Mouse (Mus musculus): ENCODE results near the gene Trim7.

The Trim7 gene

DNA sequence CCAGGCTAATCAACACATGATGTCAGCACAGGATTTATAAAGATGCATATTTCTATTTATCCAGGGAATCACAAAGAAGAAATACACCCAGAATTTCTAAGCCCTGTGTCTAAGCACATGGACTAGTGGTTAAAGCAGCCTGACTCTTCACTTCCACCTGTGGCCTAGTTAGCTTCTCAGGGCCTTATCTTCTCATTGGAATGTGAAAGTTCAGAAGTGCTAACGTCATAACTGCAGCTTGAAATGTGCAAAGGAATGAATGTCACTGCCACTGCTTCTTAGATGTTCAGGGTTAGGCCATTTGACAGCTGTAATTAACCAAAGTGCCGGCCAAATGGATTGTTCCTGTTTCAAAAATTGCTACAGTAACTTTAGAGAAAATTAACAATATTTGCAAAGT lies 4.3 kb downstream of the Trim7 start:
- no peak for DNase-seq (ENCODE audit: low read depth, low spot score)
- no peaks in the 10 kb centered on the region for H3K36me3 ChIP-seq (ENCODE audit: control insufficient read depth, insufficient read depth, low read length, poor library complexity, severe bottlenecking)
- no peaks in the 10 kb centered on the region for H3K27me3 ChIP-seq (ENCODE audit: control insufficient read depth, insufficient read depth, low read length, poor library complexity, severe bottlenecking)

GRCm38 (mm10) chr11:48831273-48831672 lies 5.3 kb downstream of the Trim7 start:
- no peaks in the 10 kb centered on the region for H3K27me3 ChIP-seq (ENCODE audit: control insufficient read depth, insufficient read depth, low read length, poor library complexity, severe bottlenecking)
- H3K36me3 ChIP-seq (ENCODE audit: control insufficient read depth, insufficient read depth, low read length, poor library complexity, severe bottlenecking) = no peaks in the 10 kb centered on the region
- DNase-seq (ENCODE audit: low read depth, low spot score) = no peak

DNA sequence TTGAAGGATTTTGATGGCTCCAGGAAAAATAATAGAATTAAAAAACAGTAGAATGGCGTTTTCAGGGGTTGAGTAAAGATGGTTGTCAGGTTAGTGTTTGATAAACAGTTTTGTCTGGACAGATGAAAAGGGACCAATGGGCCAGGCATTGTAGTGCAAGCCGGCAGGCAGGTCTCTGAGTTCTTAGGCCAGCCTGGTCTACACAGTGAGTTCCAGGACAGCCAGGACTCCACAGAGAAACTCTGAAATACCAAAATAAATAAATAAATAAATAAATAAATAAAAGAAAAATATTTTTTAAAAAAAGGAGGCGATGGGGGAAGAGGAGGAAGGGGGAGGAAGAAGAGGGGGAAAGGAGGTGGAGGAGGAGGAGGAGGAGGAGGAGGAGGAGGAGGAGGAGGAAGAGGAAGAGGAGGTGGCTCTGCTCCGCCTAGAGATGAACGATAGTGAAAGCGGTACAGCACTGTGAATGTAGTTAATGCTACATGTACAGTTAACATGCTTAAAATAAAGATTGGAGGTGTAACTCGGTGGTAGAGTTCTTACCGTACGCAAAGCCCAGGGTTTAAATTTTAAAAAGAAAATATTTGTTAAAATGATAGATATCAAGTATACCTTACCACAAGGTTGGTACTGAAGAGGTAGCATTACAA lies 7.3 kb downstream of the Trim7 start:
- peak; percentile 58 for DNase-seq (ENCODE audit: low read depth, low spot score)
- H3K36me3 ChIP-seq (ENCODE audit: control insufficient read depth, insufficient read depth, low read length, poor library complexity, severe bottlenecking) = no peaks in the 10 kb centered on the region
- H3K27me3 ChIP-seq (ENCODE audit: control insufficient read depth, insufficient read depth, low read length, poor library complexity, severe bottlenecking) = no peaks in the 10 kb centered on the region

DNA sequence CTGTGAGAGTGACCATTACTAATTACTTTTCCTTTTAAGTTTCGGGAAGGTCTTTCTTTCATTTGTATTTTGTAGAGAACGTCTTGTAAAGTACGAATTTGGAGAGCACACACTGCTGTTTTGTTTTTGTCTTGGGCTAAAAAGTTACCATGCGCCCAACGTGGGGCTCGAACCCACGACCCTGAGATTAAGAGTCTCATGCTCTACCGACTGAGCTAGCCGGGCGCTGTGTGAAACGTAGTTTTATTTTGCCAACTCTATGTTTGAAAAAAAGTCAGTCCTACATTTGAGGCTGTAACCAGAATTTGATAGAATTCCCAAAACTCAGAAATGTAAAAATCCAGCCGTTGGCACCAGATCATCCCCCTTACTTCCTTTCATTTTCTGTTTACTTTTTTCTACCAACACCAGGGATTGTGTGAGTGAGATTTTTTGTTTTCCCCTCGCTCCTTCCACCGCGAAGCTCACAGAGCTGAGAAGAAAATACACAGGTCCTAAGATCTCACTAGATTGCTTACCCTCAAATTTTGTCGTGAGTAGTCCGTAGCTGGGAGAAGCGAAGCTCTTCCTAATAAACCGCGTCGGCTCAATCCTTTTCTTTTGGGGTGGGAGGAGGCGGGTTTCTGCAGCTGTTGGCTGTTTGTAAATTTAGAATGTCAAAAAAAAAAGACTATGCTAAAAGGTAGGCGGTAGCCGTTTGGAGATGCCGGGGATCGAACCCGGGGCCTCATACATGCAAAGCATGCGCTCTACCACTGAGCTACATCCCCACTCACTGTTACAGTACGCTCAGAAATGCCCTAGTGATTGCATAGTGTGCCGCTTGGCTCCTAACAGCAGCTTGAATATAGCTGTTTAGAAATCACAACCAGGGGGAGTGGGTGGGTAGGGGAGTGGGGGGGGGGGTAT lies 8.0 kb downstream of the Trim7 start:
- DNase-seq (ENCODE audit: low read depth, low spot score) = peak; percentile 97
- H3K27me3 ChIP-seq (ENCODE audit: control insufficient read depth, insufficient read depth, low read length, poor library complexity, severe bottlenecking) = no peaks in the 10 kb centered on the region
- H3K36me3 ChIP-seq (ENCODE audit: control insufficient read depth, insufficient read depth, low read length, poor library complexity, severe bottlenecking) = no peaks in the 10 kb centered on the region

DNA sequence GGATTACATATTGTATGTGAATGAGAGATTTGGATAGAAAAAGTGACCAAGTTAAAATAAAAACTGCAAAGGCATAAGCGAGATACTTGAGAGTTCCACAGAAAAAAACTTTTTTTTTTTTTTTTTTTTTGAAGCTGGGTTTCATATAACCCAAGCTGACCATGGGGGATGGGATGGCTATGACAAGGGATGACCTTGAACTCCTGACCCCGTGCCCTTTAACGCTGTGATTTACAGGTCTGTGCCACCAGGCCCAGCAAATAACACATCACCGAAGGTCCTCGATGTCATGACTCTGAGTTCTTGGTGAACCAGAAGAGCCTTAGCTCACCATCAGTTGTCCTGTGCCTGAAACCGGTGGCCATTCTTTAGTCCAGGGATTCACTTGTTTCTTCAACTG lies 10.0 kb downstream of the Trim7 start:
- H3K27me3 ChIP-seq (ENCODE audit: control insufficient read depth, insufficient read depth, low read length, poor library complexity, severe bottlenecking) = no peaks in the 10 kb centered on the region
- 0 out of 2 replicates have a peak, but pooled peaks cover 2% of the 10 kb centered on the region for H3K36me3 ChIP-seq (ENCODE audit: control insufficient read depth, insufficient read depth, low read length, poor library complexity, severe bottlenecking)
- no peak for DNase-seq (ENCODE audit: low read depth, low spot score)

- no peak for DNase-seq (ENCODE audit: low read depth, low spot score)
- no peaks in the 10 kb centered on the region for H3K27me3 ChIP-seq (ENCODE audit: control insufficient read depth, insufficient read depth, low read length, poor library complexity, severe bottlenecking)
- 0 out of 2 replicates have a peak, but pooled peaks cover 2% of the 10 kb centered on the region for H3K36me3 ChIP-seq (ENCODE audit: control insufficient read depth, insufficient read depth, low read length, poor library complexity, severe bottlenecking)
Observed at GRCm38 (mm10) chr11:48836990-48837309, 11.0 kb downstream of the Trim7 start.

DNA sequence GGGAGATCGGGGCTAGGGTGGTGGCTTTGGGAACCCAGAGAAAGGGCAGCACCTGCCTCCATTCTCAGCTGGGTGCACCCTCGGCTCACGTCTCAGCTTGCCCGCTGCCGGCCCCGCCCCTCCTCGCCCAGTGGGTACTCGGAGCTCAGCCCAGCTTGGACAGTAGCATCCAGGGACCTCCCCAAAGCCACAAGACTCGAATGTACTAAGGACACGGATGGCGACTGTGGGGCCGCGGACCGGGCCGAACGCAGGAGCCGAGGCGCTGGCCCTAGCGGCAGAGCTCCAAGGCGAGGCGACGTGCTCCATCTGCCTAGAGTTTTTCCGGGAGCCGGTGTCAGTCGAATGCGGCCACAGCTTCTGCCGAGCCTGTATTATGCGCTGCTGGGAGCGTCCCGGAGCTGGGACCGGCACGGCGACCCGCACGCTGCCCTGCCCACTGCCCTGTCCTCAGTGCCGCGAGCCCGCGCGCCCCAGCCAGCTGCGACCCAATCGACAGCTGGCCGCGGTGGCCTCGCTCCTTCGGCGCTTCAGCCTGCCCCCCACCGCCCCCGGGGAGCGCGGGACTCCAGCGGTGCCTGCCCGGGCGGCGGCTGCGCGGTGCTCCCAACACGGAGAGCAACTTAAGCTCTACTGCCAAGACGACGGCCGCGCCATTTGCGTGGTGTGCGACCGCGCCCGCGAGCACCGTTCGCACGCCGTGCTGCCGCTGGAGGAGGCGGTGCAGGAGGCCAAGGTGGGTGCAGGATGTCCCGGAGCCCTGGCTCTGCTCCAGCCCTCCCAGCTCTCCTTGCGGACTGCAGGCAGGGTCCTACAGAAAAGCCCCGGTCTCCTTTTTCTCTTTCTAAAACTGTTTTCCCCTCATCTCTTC lies 11.6 kb downstream of the Trim7 start:
- H3K36me3 ChIP-seq (ENCODE audit: control insufficient read depth, insufficient read depth, low read length, poor library complexity, severe bottlenecking) = 0 out of 2 replicates have a peak, but pooled peaks cover 2% of the 10 kb centered on the region
- no peaks in the 10 kb centered on the region for H3K27me3 ChIP-seq (ENCODE audit: control insufficient read depth, insufficient read depth, low read length, poor library complexity, severe bottlenecking)
- peak; percentile 70 for DNase-seq (ENCODE audit: low read depth, low spot score)

DNA sequence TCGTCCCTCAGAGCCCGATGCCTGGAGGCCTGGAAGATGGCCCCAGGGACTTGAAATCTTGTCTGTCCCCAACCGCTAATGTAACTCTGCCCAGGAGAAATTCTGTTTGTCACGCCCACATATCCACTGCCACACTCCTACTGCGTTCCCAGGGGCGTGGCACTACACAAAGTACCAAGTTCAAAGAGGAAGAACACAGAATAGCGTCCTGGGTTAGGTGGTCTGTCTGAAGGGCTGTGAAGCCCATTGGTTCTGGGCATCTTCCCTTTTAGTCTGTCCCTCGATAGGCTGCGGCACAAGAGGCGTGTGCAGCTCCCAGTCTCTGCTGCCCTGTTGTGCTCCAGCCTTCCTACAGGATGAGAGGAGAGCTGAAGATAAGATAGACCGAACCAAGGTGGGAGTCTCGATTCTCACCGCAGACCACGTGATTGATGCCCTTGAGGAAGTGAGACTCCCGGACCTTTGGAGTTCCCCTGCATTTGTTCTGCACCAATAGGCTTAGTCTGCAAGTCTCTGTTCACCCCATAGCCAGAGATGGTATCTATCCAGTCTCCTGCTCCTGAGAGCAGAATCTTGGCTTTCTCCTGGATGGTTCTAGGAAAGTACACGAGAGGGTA lies 12.3 kb downstream of the Trim7 start:
- DNase-seq (ENCODE audit: low read depth, low spot score) = peak; percentile 94
- no peaks in the 10 kb centered on the region for H3K27me3 ChIP-seq (ENCODE audit: control insufficient read depth, insufficient read depth, low read length, poor library complexity, severe bottlenecking)
- 0 out of 2 replicates have a peak, but pooled peaks cover 2% of the 10 kb centered on the region for H3K36me3 ChIP-seq (ENCODE audit: control insufficient read depth, insufficient read depth, low read length, poor library complexity, severe bottlenecking)

GRCm38 (mm10) chr11:48838879-48839680 lies 13.1 kb downstream of the Trim7 start:
- DNase-seq (ENCODE audit: low read depth, low spot score) = peak; percentile 69
- H3K36me3 ChIP-seq (ENCODE audit: control insufficient read depth, insufficient read depth, low read length, poor library complexity, severe bottlenecking) = 0 out of 2 replicates have a peak, but pooled peaks cover 2% of the 10 kb centered on the region
- H3K27me3 ChIP-seq (ENCODE audit: control insufficient read depth, insufficient read depth, low read length, poor library complexity, severe bottlenecking) = no peaks in the 10 kb centered on the region

DNA sequence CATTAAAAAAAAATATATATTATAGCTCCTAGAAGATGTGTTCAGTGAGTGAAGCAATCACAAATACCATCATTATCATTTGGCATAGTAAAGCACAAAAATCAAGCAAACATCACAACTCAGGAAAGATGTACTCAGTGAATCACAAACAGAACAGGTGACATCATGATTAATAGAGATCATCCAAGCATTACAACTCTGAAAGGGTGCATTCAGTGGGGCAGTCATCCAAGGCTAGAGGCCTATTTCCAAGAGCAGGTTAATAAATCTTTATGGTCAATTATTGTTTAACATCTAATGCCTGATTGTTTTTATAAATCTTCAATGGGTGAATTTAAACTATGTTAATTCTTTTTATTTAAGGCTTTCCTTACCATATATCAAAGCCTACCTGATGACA lies 14.9 kb downstream of the Trim7 start:
- no peaks in the 10 kb centered on the region for H3K27me3 ChIP-seq (ENCODE audit: control insufficient read depth, insufficient read depth, low read length, poor library complexity, severe bottlenecking)
- DNase-seq (ENCODE audit: low read depth, low spot score) = peak; percentile 26

GRCm38 (mm10) chr11:48841213-48841612 lies 15.3 kb downstream of the Trim7 start:
- peaks cover 3% of the 10 kb centered on the region; the same call in 1 of the 2 replicates for H3K36me3 ChIP-seq (ENCODE audit: control insufficient read depth, insufficient read depth, low read length, poor library complexity, severe bottlenecking)
- peak; percentile 46 for DNase-seq (ENCODE audit: low read depth, low spot score)
- no peaks in the 10 kb centered on the region for H3K27me3 ChIP-seq (ENCODE audit: control insufficient read depth, insufficient read depth, low read length, poor library complexity, severe bottlenecking)

More for the DNA sequence above, 14.9 kb downstream of the Trim7 start:
- peaks cover 2% of the 10 kb centered on the region; the same call in 1 of the 2 replicates for H3K36me3 ChIP-seq (ENCODE audit: control insufficient read depth, insufficient read depth, low read length, poor library complexity, severe bottlenecking)

- peak; percentile 90 for DNase-seq (ENCODE audit: low read depth, low spot score)
- Histone ChIP-seq H3K27me3 (ENCODE audit: control insufficient read depth, insufficient read depth, low read length, poor library complexity, severe bottlenecking) (no peaks in the 10 kb centered on the region), H3K36me3 (ENCODE audit: control insufficient read depth, insufficient read depth, low read length, poor library complexity, severe bottlenecking) (peaks cover 6% of the 10 kb centered on the region; the same call in 1 of the 2 replicates)
Observed at GRCm38 (mm10) chr11:48842378-48842792, 16.4 kb downstream of the Trim7 start.

- DNase-seq (ENCODE audit: low read depth, low spot score) = peak; percentile 91
- H3K27me3 ChIP-seq (ENCODE audit: control insufficient read depth, insufficient read depth, low read length, poor library complexity, severe bottlenecking) = no peaks in the 10 kb centered on the region
- H3K36me3 ChIP-seq (ENCODE audit: control insufficient read depth, insufficient read depth, low read length, poor library complexity, severe bottlenecking) = peaks cover 6% of the 10 kb centered on the region; the same call in 1 of the 2 replicates
Observed at GRCm38 (mm10) chr11:48843202-48843601, 17.3 kb downstream of the Trim7 start.

All from splenic B cell, adult 2 months (primary cell).